Mouse (Mus musculus): ENCODE measurements around the gene Wdr82. TPM values are rescaled to one million over a fixed set of nuclear protein-coding genes. Genes with fewer than 3 reads are reported as not detected.

The Wdr82 gene
- total RNA-seq, 1 experiment = 95.8 TPM

- Histone ChIP-seq H3K9me3 (ENCODE audit: control insufficient read depth, insufficient read depth, low read depth, low read length) (no peaks in the 10 kb centered on the region), H3K4me3 (ENCODE audit: insufficient read depth in 1 of 2, low read depth in 1 of 2, low read length in 2 of 2, poor library complexity in 1 of 2, severe bottlenecking in 1 of 2) (no peak overlapping the region), H3K36me3 (ENCODE audit: control insufficient read depth, insufficient read depth, low read length, poor library complexity, severe bottlenecking) (no peaks in the 10 kb centered on the region), H3K27ac (ENCODE audit: insufficient read depth, low read depth, low read length, poor library complexity, severe bottlenecking) (no peak overlapping the region), H3K9ac (ENCODE audit: insufficient read depth, low read depth, low read length, poor library complexity, severe bottlenecking) (no peak overlapping the region), H3K4me1 (ENCODE audit: control insufficient read depth in 2 of 2, insufficient read depth in 2 of 2, low read length in 2 of 2, poor library complexity in 1 of 2) (peaks cover 8 to 10% of the 10 kb centered on the region in 2 experiments; a peak in 2 of 4 replicates)
- TF ChIP-seq MAFK (IDR thresholded peaks at IDR 0.05; ENCODE audit: insufficient read depth, low read depth, low read length) = no peak
- in situ Hi-C loops (cut with MboI; ENCODE audit: low sequenced_read_pairs in 2 of 2, unreplicated experiment in 2 of 2) = no loop called here
- no peak for DNase-seq (ENCODE audit: low read depth, low spot score)
Measured at GRCm38 (mm10) chr9:106157623-106157925, 13.2 kb upstream of the Wdr82 start.

GRCm38 (mm10) chr9:106158037-106158491, 12.7 kb upstream of the Wdr82 start, which contains the start of gene Glyctk:
Gene Glyctk (minus strand): TSS chr9:106158138.
- Histone ChIP-seq H3K4me3 (ENCODE audit: insufficient read depth in 1 of 2, low read depth in 1 of 2, low read length in 2 of 2, poor library complexity in 1 of 2, severe bottlenecking in 1 of 2) (peak within 1 kb of the TSS; percentile 13 to 93; a peak in 1 of 4 replicates), H3K4me1 (ENCODE audit: control insufficient read depth in 2 of 2, insufficient read depth in 2 of 2, low read length in 2 of 2, poor library complexity in 1 of 2) (peaks cover 8 to 10% of the 10 kb centered on the region in 2 experiments; a peak in 2 of 4 replicates), H3K36me3 (ENCODE audit: control insufficient read depth, insufficient read depth, low read length, poor library complexity, severe bottlenecking) (no peaks in the 10 kb centered on the region), H3K27ac (ENCODE audit: insufficient read depth, low read depth, low read length, poor library complexity, severe bottlenecking) (no peak within 1 kb of the TSS), H3K9ac (ENCODE audit: insufficient read depth, low read depth, low read length, poor library complexity, severe bottlenecking) (no peak within 1 kb of the TSS; the same call in 1 of the 2 replicates), H3K9me3 (ENCODE audit: control insufficient read depth, insufficient read depth, low read depth, low read length) (no peaks in the 10 kb centered on the region)
- in situ Hi-C loops (cut with MboI; ENCODE audit: low sequenced_read_pairs in 2 of 2, unreplicated experiment in 2 of 2) = no loop called here
- no peak for TF ChIP-seq ZC3H11A (IDR thresholded peaks at IDR 0.05; ENCODE audit: borderline replicate concordance, low read depth, low read length)
- no peak for TF ChIP-seq MAFK (IDR thresholded peaks at IDR 0.05; ENCODE audit: insufficient read depth, low read depth, low read length)
- TF ChIP-seq CHD2 (IDR thresholded peaks at IDR 0.05; ENCODE audit: low read depth, low read length) = no peak
- no peak for TF ChIP-seq ZNF384 (IDR thresholded peaks at IDR 0.05; ENCODE audit: low read depth, low read length)
- TF ChIP-seq HCFC1 (IDR thresholded peaks at IDR 0.05; ENCODE audit: borderline replicate concordance, insufficient read depth, low read length) = no peak
- DNase-seq (ENCODE audit: low read depth, low spot score) = no peak

- no peak overlapping the region for H3K27ac ChIP-seq (ENCODE audit: insufficient read depth, low read depth, low read length, poor library complexity, severe bottlenecking)
- peaks cover 8 to 10% of the 10 kb centered on the region in 2 experiments; a peak in 2 of 4 replicates for H3K4me1 ChIP-seq (ENCODE audit: control insufficient read depth in 2 of 2, insufficient read depth in 2 of 2, low read length in 2 of 2, poor library complexity in 1 of 2)
- DNase-seq (ENCODE audit: low read depth, low spot score) = no peak
- in situ Hi-C loops (cut with MboI; ENCODE audit: low sequenced_read_pairs in 2 of 2, unreplicated experiment in 2 of 2) = no loop called here
- peak overlapping the region; percentile 13 to 93 for H3K4me3 ChIP-seq (ENCODE audit: insufficient read depth in 1 of 2, low read depth in 1 of 2, low read length in 2 of 2, poor library complexity in 1 of 2, severe bottlenecking in 1 of 2)
- no peaks in the 10 kb centered on the region for H3K9me3 ChIP-seq (ENCODE audit: control insufficient read depth, insufficient read depth, low read depth, low read length)
- TF ChIP-seq ZNF384 (IDR thresholded peaks at IDR 0.05; ENCODE audit: low read depth, low read length) (no peak), MAFK (IDR thresholded peaks at IDR 0.05; ENCODE audit: insufficient read depth, low read depth, low read length) (no peak), HCFC1 (IDR thresholded peaks at IDR 0.05; ENCODE audit: borderline replicate concordance, insufficient read depth, low read length) (no peak), CHD2 (IDR thresholded peaks at IDR 0.05; ENCODE audit: low read depth, low read length) (no peak), ZC3H11A (IDR thresholded peaks at IDR 0.05; ENCODE audit: borderline replicate concordance, low read depth, low read length) (no peak)
- H3K9ac ChIP-seq (ENCODE audit: insufficient read depth, low read depth, low read length, poor library complexity, severe bottlenecking) = peak overlapping the region; percentile 54; the same call in 1 of the 2 replicates
- no peaks in the 10 kb centered on the region for H3K36me3 ChIP-seq (ENCODE audit: control insufficient read depth, insufficient read depth, low read length, poor library complexity, severe bottlenecking)
Measured at GRCm38 (mm10) chr9:106159237-106159636, 11.5 kb upstream of the Wdr82 start.

- H3K4me1 ChIP-seq (ENCODE audit: control insufficient read depth in 2 of 2, insufficient read depth in 2 of 2, low read length in 2 of 2, poor library complexity in 1 of 2) = peaks cover 8 to 11% of the 10 kb centered on the region in 2 experiments; a peak in 2 of 4 replicates
Measured at GRCm38 (mm10) chr9:106159784-106160301, 10.9 kb upstream of the Wdr82 start.

More at GRCm38 (mm10) chr9:106159784-106160301, 10.9 kb upstream of the Wdr82 start:
- Histone ChIP-seq H3K4me3 (ENCODE audit: insufficient read depth in 1 of 2, low read depth in 1 of 2, low read length in 2 of 2, poor library complexity in 1 of 2, severe bottlenecking in 1 of 2) (peak overlapping the region; percentile 81 to 93), H3K36me3 (ENCODE audit: control insufficient read depth, insufficient read depth, low read length, poor library complexity, severe bottlenecking) (no peaks in the 10 kb centered on the region), H3K27ac (ENCODE audit: insufficient read depth, low read depth, low read length, poor library complexity, severe bottlenecking) (peak overlapping the region; percentile 97), H3K9ac (ENCODE audit: insufficient read depth, low read depth, low read length, poor library complexity, severe bottlenecking) (peak overlapping the region; percentile 90), H3K9me3 (ENCODE audit: control insufficient read depth, insufficient read depth, low read depth, low read length) (no peaks in the 10 kb centered on the region)
- no peak for DNase-seq (ENCODE audit: low read depth, low spot score)
- in situ Hi-C loops (cut with MboI; ENCODE audit: low sequenced_read_pairs in 2 of 2, unreplicated experiment in 2 of 2) = loop anchor here in 1 of 2 experiments (5.0 kb wide), 1 partner anchor 672 kb away; no protein-coding TSS in a partner anchor
- 0 out of 2 replicates have a peak, but pooled peaks have one; percentile 2 for TF ChIP-seq MAFK (IDR thresholded peaks at IDR 0.05; ENCODE audit: insufficient read depth, low read depth, low read length)
- TF ChIP-seq HCFC1 (IDR thresholded peaks at IDR 0.05; ENCODE audit: borderline replicate concordance, insufficient read depth, low read length) = peak; percentile 29; the same call in 1 of the 2 replicates
- no peak for TF ChIP-seq ZNF384 (IDR thresholded peaks at IDR 0.05; ENCODE audit: low read depth, low read length)
- no peak for TF ChIP-seq CHD2 (IDR thresholded peaks at IDR 0.05; ENCODE audit: low read depth, low read length)
- no peak for TF ChIP-seq ZC3H11A (IDR thresholded peaks at IDR 0.05; ENCODE audit: borderline replicate concordance, low read depth, low read length)

Measured in ES-E14 (cell line).